Mouse (Mus musculus) heart, postnatal 0 days (tissue): ENCODE measurements around the gene Gm7271. TPM values are rescaled to one million over a fixed set of nuclear protein-coding genes. Genes with fewer than 3 reads are reported as not detected.

ENCODE experiments used
- ATAC-seq: fragments of 200-750 bp; cut with Nextera tagmentation; 2 replicates; pipeline ENCODE4 v1.8.0; 2017; ENCODE audit warnings: low read depth, moderate number of reproducible peaks, moderate library complexity; ENCODE audit not compliant: insufficient read depth
- DNase-seq: peaks from one replicate; pipeline ENCODE4 v3.0.0-alpha.2; 2016; ENCODE audit warnings: low spot score
- H3K27ac ChIP-seq: fragments of 300-500 bp; sonication (generic); 2 replicates; pipeline ENCODE4 v1.5.1; 2014; ENCODE audit warnings: low read depth, mild to moderate bottlenecking
- H3K27me3 ChIP-seq: fragments of 300-500 bp; sonication (generic); 2 replicates; pipeline ENCODE4 v1.6.1; 2014; ENCODE audit warnings: low read length, mixed read lengths; ENCODE audit not compliant: control insufficient read depth, insufficient read depth
- H3K36me3 ChIP-seq: fragments of 300-500 bp; sonication (generic); replicated peaks from 2 replicates; pipeline ENCODE4 v1.6.1; 2014; ENCODE audit warnings: low read length, mixed read lengths; ENCODE audit not compliant: control insufficient read depth, insufficient read depth
- H3K4me1 ChIP-seq: fragments of 300-500 bp; sonication (generic); 2 replicates; pipeline ENCODE4 v1.6.1; 2014; ENCODE audit warnings: antibody characterized with exemption; ENCODE audit not compliant: control insufficient read depth, insufficient read depth
- H3K4me2 ChIP-seq: fragments of 300-500 bp; sonication (generic); 2 replicates; pipeline ENCODE4 v1.6.1; 2014; ENCODE audit warnings: low read depth, mild to moderate bottlenecking, low read length, moderate library complexity
- H3K4me3 ChIP-seq: fragments of 300-500 bp; sonication (generic); 2 replicates; pipeline ENCODE4 v1.5.1; 2014; ENCODE audit warnings: low read depth, low read length
- H3K9ac ChIP-seq: fragments of 300-500 bp; sonication (generic); replicated peaks from 2 replicates; pipeline ENCODE4 v1.6.1; 2014; ENCODE audit warnings: low read depth, low read length, mixed read lengths
- H3K9me3 ChIP-seq: fragments of 300-500 bp; sonication (generic); replicated peaks from 2 replicates; pipeline ENCODE4 v1.6.1; 2016; ENCODE audit warnings: low read length; ENCODE audit not compliant: control insufficient read depth
- CTCF ChIP-seq: IDR thresholded peaks from 2 replicates; pipeline ENCODE4 v1.5.1; 2016; ENCODE audit warnings: antibody characterized with exemption, control low read depth, low read depth
- EP300 ChIP-seq: IDR thresholded peaks from 2 replicates; pipeline ENCODE4 v1.6.1; 2016; ENCODE audit warnings: antibody characterized with exemption, low read depth
- WGBS: fragments of 180-500 bp; shearing (Covaris S2); extraction: QIAGEN DNeasy Blood & Tissue Kit; methylation state at CpG from one replicate; pipeline ENCODE4 v1.1.7; 2014; 5-methylcytosine and 5-hydroxymethylcytosine counted together
- polyA plus RNA-seq: library from polyadenylated mRNA; unstranded; fragments of >200 nt; fragmentation: Nextera tagmentation; extraction: Ambion mirVana; gene quantifications from 2 replicates; pipeline ENCODE4 v1.2.1, GENCODE M21; 2015
- total RNA-seq: library from RNA; depleted of rRNA; stranded (reverse); fragments of >200 nt; gene quantifications from 2 replicates; pipeline ENCODE4 v1.2.3, GENCODE M21; 2014; ENCODE audit warnings: low replicate concordance; rRNA removed

The Gm7271 gene
- total and polyA plus RNA-seq, 2 experiments from 2014 or later: not detected

DNA sequence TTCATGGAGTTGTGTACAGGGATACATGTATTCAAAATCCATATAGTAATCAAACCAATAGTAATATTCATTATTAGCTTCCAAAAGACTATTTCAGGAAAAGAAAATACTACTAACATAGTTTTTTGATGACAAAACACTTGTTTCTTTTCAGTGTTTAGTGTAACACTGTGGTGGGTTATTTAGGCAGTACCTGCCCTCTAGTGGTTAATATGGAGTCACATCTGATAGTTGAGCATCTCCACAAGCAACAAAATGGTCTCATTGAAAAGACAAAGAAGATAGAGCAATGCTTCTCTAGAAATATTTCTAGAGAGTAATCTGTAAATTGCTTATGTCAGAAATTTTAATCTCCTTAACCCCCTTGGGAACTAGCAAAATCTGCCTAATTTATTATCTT lies 57.0 kb downstream of the Gm7271 start:
- Histone ChIP-seq H3K27me3 (no peaks in the 10 kb centered on the region), H3K4me1 (no peaks in the 10 kb centered on the region), H3K9me3 (no peaks in the 10 kb centered on the region), H3K9ac (no peak overlapping the region), H3K36me3 (peaks cover 68% of the 10 kb centered on the region), H3K4me2 (peak overlapping the region; percentile 28), H3K27ac (peak overlapping the region; percentile 57; the same call in 1 of the 2 replicates), H3K4me3 (no peak overlapping the region)
- DNase-seq (peak; percentile 33), ATAC-seq (no peak)
- peak; percentile 59 for TF ChIP-seq CTCF
- TF ChIP-seq EP300: no peak

DNA sequence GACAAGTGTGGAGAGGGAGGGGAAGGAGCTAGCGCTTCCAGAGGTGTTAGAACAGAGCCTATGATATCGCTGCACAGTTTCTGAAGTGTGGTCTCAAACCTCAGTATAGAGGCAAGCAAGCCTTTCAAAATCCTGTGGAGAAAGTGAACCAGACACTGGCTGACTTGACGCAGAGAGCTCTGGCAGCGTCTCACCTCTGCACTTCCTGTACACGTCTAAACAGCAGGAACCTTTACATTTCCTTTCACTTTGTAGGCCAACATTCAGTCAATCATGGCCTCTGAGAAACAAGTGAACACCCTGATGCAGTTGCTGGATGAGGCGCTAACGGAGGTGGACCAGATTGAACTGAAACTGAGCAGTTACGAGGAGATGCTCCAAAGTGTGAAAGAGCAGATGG lies 59.4 kb downstream of the Gm7271 start:
- Histone ChIP-seq H3K36me3 (peaks cover 49% of the 10 kb centered on the region), H3K4me2 (no peak overlapping the region), H3K9me3 (no peaks in the 10 kb centered on the region), H3K27ac (no peak overlapping the region), H3K9ac (no peak overlapping the region), H3K27me3 (no peaks in the 10 kb centered on the region), H3K4me1 (no peaks in the 10 kb centered on the region), H3K4me3 (no peak overlapping the region)
- WGBS: 84% methylated on average over 8 of the region's 8 CpGs
- no peak for DNase-seq
- TF ChIP-seq EP300: no peak
- TF ChIP-seq CTCF: no peak
- no peak for ATAC-seq

DNA sequence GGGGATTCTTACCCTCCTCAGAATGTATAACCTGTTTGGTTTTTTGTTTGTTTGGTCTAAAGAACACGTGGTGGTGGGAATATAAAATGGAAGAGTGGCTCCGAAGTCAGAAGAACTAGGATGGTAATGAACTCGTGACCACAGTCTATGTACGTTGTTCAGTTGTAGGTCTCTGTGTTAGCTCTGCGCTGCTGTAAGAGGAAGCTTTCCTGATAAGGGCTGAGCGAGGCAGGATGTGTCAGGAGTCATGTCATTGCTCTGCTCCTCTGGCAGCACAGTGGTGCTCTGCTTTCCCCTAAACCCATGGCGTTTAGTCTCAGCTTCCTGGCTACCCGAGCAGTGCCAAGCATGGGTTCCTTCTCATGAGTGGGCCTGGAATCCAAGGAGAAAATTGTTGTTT lies 66.6 kb downstream of the Gm7271 start:
- WGBS: 54% methylated on average over 8 of the region's 8 CpGs
- H3K9me3 ChIP-seq: no peaks in the 10 kb centered on the region
- no peak overlapping the region for H3K4me2 ChIP-seq
- H3K4me3 ChIP-seq: no peak overlapping the region
- TF ChIP-seq EP300 (no peak), CTCF (no peak)
- ATAC-seq (no peak), DNase-seq (no peak)
- no peaks in the 10 kb centered on the region for H3K27me3 ChIP-seq
- peaks cover 17% of the 10 kb centered on the region for H3K36me3 ChIP-seq
- H3K27ac ChIP-seq: no peak overlapping the region
- no peak overlapping the region for H3K9ac ChIP-seq
- H3K4me1 ChIP-seq: no peaks in the 10 kb centered on the region

DNA sequence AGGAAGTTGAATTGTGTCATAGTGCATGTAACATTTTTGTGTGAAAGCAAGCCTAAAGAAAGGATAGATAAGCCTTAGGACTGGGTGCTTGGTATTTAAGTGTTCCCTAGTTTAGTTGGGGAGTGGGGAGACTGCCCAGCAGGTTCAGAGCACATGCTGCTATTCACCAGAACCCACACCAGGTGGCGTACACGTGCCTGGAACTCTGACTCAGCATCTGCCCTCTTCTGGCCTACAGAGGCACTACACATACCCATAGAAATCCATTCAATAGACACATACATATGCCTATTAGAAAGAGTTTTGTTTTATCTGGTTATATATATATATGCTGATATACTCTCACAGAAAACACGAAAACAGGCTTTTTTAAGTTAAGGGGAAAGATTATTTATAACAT lies 81.5 kb downstream of the Gm7271 start:
- Histone ChIP-seq H3K4me1 (no peaks in the 10 kb centered on the region), H3K36me3 (peaks cover 67% of the 10 kb centered on the region), H3K9ac (no peak overlapping the region), H3K27ac (no peak overlapping the region), H3K4me2 (no peak overlapping the region), H3K27me3 (no peaks in the 10 kb centered on the region), H3K4me3 (no peak overlapping the region), H3K9me3 (no peaks in the 10 kb centered on the region)
- TF ChIP-seq CTCF (peak; percentile 98), EP300 (no peak)
- DNase-seq (peak; percentile 59), ATAC-seq (no peak)
- WGBS: 24% methylated on average over 3 of the region's 3 CpGs

Other genes with a start within 250 kb of the Gm7271 start
- gene Clock, start 179.2 kb upstream of the Gm7271 start, total RNA-seq: 25.0 and 29.3 TPM in 2 replicates
- gene Clock, start 179.2 kb upstream of the Gm7271 start, polyA plus RNA-seq: 6.2 and 8.2 TPM in 2 replicates
- not detected in 2 replicates for gene Pdcl2, start 152.9 kb upstream of the Gm7271 start, total RNA-seq
- gene Pdcl2, start 152.9 kb upstream of the Gm7271 start, polyA plus RNA-seq: not detected in 2 replicates
- not detected in 2 replicates for gene Nmu, start 120.3 kb upstream of the Gm7271 start, total RNA-seq
- gene Nmu, start 120.3 kb upstream of the Gm7271 start, polyA plus RNA-seq: not detected in 2 replicates
- gene Exoc1, start 45.3 kb downstream of the Gm7271 start, total RNA-seq: 13.0 and 23.5 TPM in 2 replicates
- gene Exoc1, start 45.3 kb downstream of the Gm7271 start, polyA plus RNA-seq: 12.9 and 13.6 TPM in 2 replicates
- gene Cep135, start 104.7 kb downstream of the Gm7271 start, total RNA-seq: 1.9 and 4.7 TPM in 2 replicates
- gene Cep135, start 104.7 kb downstream of the Gm7271 start, polyA plus RNA-seq: 2.0 TPM in 2 replicates
- 7.3 and 20.1 TPM in 2 replicates for gene C530008M17Rik, start 172.5 kb downstream of the Gm7271 start, total RNA-seq
- gene C530008M17Rik, start 172.5 kb downstream of the Gm7271 start, polyA plus RNA-seq: 18.8 and 20.6 TPM in 2 replicates